ENCODE assay signal across 26 mouse cellular contexts in the genomic region with DNA sequence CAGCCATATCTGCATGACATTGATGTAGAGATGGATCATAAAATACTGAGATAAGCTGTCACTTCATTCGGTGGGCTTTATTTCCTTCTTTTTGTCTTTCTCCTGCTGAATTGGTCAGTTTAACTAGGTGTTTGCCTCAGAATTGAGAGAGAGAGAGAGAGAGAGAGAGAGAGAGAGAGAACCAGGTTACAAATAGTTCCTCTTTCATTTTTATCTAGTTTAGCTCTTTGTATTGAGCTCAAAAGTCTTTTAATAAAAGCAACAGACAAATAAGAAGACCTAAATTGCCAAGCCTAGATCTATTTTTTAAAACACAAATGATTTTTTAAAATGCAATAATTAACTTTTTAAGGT.
"Had no signal": no experiment of that assay in that cellular context is flagged by ENCODE, and none has a peak within 500 bp of the region (broad histone marks: within the 10 kb centered on the region; RNA-seq: fewer than 3 reads in every experiment).

No protein-coding gene starts in this region.

- H3K27ac ChIP-seq: embryonic facial prominence, embryonic 10.5 days; embryonic facial prominence, embryonic 12.5 days; embryonic facial prominence, embryonic 13.5 days; embryonic facial prominence, embryonic 15.5 days; forebrain, embryonic 10.5 days; forebrain, embryonic 12.5 days; forebrain, embryonic 15.5 days; gastrocnemius, adult 2 months; heart, embryonic 10.5 days had no signal

- H3K9ac ChIP-seq: embryonic facial prominence, embryonic 12.5 days; embryonic facial prominence, embryonic 13.5 days; embryonic facial prominence, embryonic 15.5 days; forebrain, embryonic 12.5 days; forebrain, embryonic 13.5 days; forebrain, embryonic 15.5 days; forebrain, postnatal 0 days had no signal

- DNase-seq: cerebellum, adult 9-10 months; cerebellum, adult 9-11 months; cerebellum, postnatal 14 days; cerebellum, postnatal 25 days; cerebellum, postnatal 36 days; embryo, embryonic 11 days; forebrain, postnatal 0 days; gastrocnemius, adult 2 months; gastrocnemius, postnatal 10 days; gastrocnemius, postnatal 14 days; gastrocnemius, postnatal 25 days; gastrocnemius, postnatal 36 days; heart, adult 11 months; heart, adult 18-20 months had no signal

- H3K36me3 ChIP-seq: embryonic facial prominence, embryonic 10.5 days; embryonic facial prominence, embryonic 12.5 days; embryonic facial prominence, embryonic 13.5 days; embryonic facial prominence, embryonic 15.5 days; forebrain, embryonic 10.5 days; forebrain, embryonic 12.5 days; forebrain, embryonic 15.5 days; heart, embryonic 10.5 days had no signal

- H3K27me3 ChIP-seq: embryonic facial prominence, embryonic 12.5 days; embryonic facial prominence, embryonic 13.5 days; embryonic facial prominence, embryonic 15.5 days; forebrain, embryonic 12.5 days; forebrain, embryonic 13.5 days; forebrain, embryonic 15.5 days had no signal

- H3K4me2 ChIP-seq: embryonic facial prominence, embryonic 12.5 days; embryonic facial prominence, embryonic 13.5 days; embryonic facial prominence, embryonic 15.5 days; forebrain, embryonic 12.5 days; forebrain, embryonic 13.5 days; forebrain, embryonic 15.5 days had no signal

- H3K4me1 ChIP-seq: embryonic facial prominence, embryonic 10.5 days; embryonic facial prominence, embryonic 13.5 days; embryonic facial prominence, embryonic 15.5 days; forebrain, embryonic 10.5 days; forebrain, embryonic 12.5 days; heart, embryonic 10.5 days had no signal

- H3K9me3 ChIP-seq: embryonic facial prominence, embryonic 10.5 days; embryonic facial prominence, embryonic 12.5 days; embryonic facial prominence, embryonic 13.5 days; embryonic facial prominence, embryonic 15.5 days; forebrain, embryonic 10.5 days; forebrain, embryonic 12.5 days; forebrain, embryonic 13.5 days; forebrain, embryonic 15.5 days; heart, embryonic 10.5 days had no signal

- ATAC-seq: forebrain, embryonic 13.5 days; forebrain, embryonic 14.5 days; forebrain, embryonic 15.5 days; forebrain, embryonic 16.5 days; forebrain, postnatal 0 days had no signal

- H3K4me3 ChIP-seq: embryonic facial prominence, embryonic 10.5 days; embryonic facial prominence, embryonic 12.5 days; embryonic facial prominence, embryonic 13.5 days; embryonic facial prominence, embryonic 15.5 days; erythroblast, embryonic 14.5 days; forebrain, embryonic 10.5 days; forebrain, embryonic 12.5 days; forebrain, embryonic 13.5 days; forebrain, embryonic 15.5 days; gastrocnemius, adult 2 months; heart, embryonic 10.5 days had no signal
